Mouse (Mus musculus) liver, embryonic 14.5 days (tissue): Measurements from ENCODE around the gene Tbc1d14.

Experiments
- CTCF ChIP-seq: IDR thresholded peaks from 2 replicates; pipeline ENCODE4 v1.5.1; 2016; ENCODE audit warnings: antibody characterized with exemption, low read depth, control low read depth
- EP300 ChIP-seq: IDR thresholded peaks from 2 replicates; pipeline ENCODE4 v1.6.1; 2016; ENCODE audit warnings: antibody characterized with exemption, low read depth

DNA sequence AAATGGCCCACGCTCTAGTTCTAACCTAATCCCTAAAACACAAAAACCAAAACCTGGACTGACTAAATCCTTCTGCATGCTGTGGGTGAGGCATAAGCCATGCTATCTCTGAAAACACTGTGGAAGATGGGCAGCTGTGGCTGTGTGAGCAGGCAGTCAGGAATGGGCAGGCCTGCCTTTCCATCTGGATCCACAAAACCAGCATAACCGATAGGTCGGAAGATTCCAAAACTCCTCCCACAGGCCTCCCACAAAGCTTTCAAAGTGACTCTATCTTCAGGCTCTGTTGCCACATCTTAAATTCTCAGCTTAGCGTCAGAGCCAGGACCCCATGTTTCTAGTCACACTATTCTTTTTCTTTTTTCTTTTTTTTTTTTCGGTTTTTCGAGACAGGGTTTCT is 99.2 kb downstream of the Tbc1d14 start:
- no peak for TF ChIP-seq CTCF
- TF ChIP-seq EP300 = no peak
